Mouse (Mus musculus) kidney, postnatal 10 days (tissue): ENCODE measurements around the gene Gdpd5.
A peak's percentile ranks its signal among the peaks of the same experiment; 100 is the strongest.

ENCODE experiments used
- DNase-seq: peaks from one replicate; pipeline ENCODE4 v3.0.0; 2021; ENCODE audit warnings: mixed read lengths

Gene Gdpd5

DNA sequence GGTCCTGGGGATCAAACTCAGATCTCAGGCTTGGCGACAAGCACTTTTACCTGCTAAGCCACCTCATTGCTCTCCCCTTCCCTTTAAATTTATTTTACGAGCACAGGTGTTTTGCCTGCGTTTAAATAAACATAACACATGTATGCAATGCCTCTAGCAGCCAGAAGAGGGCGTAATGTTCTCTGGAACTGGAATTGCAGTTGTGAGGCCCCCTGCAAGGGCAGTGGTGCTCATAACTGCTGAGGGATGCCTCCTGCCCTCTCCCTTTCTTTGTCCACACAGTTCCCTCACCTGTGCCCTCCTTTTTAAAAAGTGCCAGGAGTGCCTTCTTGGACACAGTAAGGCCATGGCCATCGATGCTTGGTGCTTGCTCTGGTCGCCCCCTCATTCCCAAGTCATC lies 62.8 kb downstream of the Gdpd5 start:
- DNase-seq = no peak

DNA sequence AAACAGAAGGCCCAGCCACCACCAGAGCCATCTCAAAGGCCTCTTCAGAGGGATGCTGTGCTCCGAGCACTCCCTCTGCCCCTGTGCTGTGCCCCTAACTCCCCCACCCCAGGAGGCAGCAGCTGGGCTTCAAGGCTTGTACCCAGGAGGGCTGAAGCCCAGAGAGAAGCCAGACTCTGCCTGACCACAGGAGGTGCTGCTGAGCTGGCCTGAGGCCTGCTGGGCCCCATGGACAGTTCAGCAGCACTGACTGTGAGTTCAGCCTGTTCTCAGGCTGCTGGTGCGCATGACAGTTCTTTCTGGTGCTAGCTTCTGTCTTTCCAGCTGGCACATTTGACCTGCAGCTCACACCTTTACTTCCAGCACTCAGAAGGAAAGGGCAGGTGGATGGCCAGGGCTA lies 64.6 kb downstream of the Gdpd5 start:
- DNase-seq = no peak

DNA sequence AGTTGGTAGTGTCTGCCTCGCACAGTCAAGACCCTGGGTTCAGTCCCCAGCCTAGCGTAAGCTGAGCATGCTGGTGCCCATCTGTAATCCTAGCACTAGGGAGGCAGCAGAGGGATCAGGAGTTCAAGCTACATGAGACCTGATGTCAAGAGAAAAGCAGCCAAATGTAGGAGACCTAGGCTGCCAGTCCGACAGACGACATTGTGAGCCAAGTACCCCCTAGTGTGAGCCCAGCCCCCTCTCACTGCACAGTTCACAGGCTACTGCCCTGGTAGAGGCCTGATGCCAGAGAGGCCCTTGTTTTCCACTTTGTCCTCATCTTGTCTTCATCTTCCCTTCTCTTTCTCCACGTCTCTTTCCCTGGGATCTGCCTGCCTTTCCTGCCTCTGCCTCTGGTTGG lies 66.1 kb downstream of the Gdpd5 start:
- DNase-seq = no peak

GRCm38 (mm10) chr7:99448619-99449018 lies 67.4 kb downstream of the Gdpd5 start:
- DNase-seq = no peak

- no peak for DNase-seq
These were observed 67.8 kb downstream of the Gdpd5 start for GRCm38 (mm10) chr7:99449063-99449462.

DNA sequence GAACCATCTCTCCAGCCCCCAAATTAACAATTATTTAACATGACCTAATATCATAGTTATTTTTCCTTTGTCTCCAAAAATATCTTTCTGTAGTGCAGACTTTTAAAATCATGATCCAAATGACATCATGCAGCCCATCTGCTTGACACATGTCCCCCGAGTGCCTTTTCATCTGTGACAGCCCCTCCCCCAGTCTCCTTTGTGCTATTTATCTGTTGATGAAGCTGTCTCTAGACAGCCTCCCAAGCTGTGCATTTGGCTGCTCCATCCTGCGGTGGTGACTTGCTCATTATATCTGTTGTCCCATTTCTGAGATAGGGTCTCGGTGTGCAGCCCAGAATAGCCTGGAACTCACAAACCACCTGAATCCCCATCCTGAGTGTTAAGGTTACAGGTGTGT lies 68.5 kb downstream of the Gdpd5 start:
- DNase-seq = no peak

- DNase-seq = peak; percentile 81
These were observed 69.5 kb downstream of the Gdpd5 start for GRCm38 (mm10) chr7:99450703-99451102.

- DNase-seq = no peak
These were observed 71.6 kb downstream of the Gdpd5 start for GRCm38 (mm10) chr7:99452859-99453258.

GRCm38 (mm10) chr7:99454044-99454443 lies 72.8 kb downstream of the Gdpd5 start:
- DNase-seq = no peak

DNA sequence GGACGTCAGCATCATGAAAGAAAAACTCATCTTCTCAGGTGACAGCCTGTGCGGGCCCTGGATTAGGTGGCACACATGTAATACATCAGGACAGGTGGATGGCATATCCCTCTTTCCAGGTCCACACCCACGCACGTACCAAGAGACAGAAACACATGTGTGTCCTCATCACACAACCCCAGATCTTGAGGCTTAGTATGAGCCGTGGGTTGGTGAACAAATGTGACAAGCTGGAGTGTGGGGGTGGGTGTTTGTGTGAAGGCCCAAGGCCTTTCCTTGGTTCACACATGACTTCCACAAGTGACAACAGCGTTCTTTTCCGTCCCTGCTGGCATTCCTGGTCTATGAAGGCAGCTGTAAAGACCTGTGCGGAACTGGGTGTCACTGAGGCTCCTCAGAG lies 77.6 kb downstream of the Gdpd5 start:
- no peak for DNase-seq

DNA sequence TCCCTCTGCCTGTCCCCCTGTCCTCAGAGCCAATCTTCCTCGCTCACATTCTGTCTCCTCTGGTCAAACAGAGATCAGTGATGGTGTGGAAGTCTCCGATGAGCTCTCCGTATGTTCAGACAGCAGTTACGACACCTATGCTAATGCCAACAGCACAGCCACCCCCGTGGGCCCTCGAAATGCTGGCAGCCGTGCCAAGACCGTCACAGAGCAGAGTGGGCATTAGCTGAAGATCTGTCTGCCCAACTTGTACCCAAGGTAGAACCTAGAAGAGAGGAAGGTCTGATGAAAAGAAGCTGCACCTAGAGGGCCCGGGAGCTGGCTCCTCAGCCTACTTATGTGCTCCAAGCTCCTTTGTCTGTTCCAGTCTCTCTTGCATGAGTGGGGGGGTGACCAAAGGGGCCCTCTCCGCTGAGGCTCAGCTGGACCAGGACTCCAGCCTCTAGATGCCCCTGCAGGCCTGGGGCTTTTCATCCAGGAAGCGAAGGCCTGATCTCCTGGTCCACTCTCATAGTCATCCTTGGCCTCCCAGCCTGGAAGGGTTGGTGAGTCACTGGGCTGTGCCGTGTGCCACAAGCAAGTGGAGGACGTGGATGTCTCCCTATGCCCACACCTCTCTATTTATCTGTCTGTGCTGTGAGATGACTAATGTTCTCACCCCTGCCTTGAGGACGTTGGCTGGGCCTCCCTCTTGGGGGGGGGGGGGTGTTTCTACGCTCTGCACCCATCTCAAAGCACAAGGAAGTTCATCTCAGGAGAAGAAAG lies 78.9 kb downstream of the Gdpd5 start:
- no peak for DNase-seq

DNA sequence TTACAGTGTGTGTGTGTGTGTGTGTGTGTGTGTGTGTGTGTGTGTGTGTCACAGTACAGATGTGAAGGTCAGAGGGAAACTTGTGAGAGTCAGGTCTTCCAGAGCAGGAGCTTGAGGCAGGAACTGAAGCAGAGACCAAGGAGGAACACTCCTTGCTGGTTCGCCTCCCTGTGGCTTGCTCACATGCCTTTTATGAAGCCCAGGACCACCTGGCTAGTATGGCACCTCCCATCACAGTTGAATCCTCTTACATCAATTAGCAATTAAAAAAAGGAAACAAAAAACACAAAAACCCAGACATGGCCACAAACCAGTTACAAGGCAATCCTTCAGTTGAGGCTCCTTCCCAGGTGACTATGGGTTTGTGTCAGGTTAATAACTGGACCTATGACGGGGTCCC lies 81.9 kb downstream of the Gdpd5 start:
- no peak for DNase-seq

GRCm38 (mm10) chr7:99465811-99466210 lies 84.6 kb downstream of the Gdpd5 start, which contains the start of gene Klhl35:
TSS of gene Klhl35 (plus strand) at chr7:99466004.
- DNase-seq = peak; percentile 53

- peak; percentile 78 for DNase-seq
These were observed 86.7 kb downstream of the Gdpd5 start for GRCm38 (mm10) chr7:99467916-99468282.

GRCm38 (mm10) chr7:99468283-99469132 lies 87.3 kb downstream of the Gdpd5 start:
- peak; percentile 88 for DNase-seq

DNA sequence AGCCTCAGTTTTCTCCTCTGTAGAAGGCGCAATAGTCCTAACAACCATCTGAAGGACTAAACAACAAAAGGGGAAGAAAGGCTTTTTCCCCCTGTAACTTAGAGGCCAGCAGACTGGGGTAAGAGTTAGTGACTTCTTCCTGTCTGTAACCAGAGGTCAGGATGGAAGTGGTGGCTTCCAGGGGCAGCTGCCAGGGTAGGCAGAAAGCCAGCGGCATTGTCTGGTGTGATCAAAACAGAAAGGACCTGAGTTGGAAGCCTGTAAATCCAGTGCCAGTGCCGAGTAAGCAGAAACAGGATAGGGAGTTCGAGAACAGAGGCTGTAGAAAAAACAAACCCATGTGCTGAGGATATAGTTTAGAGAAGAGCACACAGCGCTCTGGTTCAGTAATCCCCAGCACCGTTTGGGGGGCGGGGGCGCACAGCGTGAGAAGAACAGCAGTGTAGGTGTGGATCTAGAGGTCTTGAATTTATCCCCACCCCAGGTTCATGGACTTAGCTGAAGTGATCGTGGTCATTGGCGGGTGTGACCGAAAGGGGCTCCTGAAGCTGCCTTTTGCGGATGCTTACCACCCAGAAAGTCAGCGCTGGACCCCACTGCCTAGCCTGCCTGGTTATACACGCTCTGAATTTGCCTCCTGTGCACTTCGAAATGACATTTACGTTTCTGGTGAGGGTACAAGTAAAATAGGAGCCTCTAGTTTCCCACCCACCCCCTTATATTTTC lies 88.6 kb downstream of the Gdpd5 start:
- DNase-seq = peak; percentile 71

GRCm38 (mm10) chr7:99471578-99471977 lies 90.4 kb downstream of the Gdpd5 start:
- peak; percentile 15 for DNase-seq

DNA sequence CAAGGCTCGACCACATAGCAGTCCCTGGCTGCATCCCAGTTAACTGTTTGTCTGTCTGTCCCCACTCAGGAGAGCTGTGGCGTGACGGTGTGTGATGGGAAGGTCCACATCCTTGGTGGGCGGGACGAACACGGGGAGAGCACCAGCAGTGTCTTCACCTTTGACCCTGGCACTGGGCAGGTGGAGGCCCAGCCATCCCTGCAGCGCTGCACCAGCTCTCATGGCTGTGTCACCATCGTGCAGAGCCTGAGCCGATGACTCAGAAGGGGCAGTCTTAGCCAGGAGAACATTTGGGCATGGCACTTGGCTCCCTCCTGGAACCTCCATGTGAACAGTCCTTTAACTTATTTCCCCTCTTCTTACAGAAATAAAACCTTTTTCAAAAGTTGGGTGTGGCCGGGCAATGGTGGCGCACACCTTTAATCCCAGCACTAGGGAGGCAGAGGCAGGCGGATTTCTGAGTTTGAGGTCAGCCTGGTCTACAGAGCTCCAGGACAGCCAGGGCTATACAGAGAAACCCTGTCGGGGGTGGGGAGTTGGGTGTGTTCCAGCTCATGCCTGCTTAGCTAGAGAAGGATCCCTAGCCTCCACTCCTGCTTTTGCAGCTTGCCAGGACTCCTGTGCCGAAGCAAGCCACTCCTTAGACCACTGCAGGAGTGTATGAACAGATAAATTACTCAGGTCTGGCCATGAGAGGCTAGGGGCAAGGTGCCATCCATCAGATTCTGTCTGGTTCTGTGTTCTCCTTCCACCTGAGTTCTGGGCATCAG lies 92.6 kb downstream of the Gdpd5 start:
- DNase-seq = peak; percentile 45

GRCm38 (mm10) chr7:99474836-99475561 lies 93.8 kb downstream of the Gdpd5 start:
- peak; percentile 56 for DNase-seq

DNA sequence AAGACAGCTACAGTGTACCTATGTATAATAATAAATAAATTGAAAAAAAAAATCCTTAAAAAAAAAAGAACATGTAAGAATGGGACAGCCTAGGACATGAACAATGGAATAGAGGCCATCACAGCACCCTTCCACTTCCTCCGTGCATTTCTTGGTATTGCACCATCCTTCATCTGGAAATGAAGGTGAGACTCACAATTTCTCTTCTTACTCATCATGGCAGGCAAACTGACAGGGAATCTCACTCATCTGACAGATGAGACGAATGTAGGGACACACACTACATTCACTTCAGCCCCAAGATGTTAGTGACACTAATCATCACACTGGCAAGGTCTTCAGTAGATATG lies 94.3 kb downstream of the Gdpd5 start:
- DNase-seq = no peak

- no peak for DNase-seq
These were observed 95.4 kb downstream of the Gdpd5 start for GRCm38 (mm10) chr7:99476558-99477114.

GRCm38 (mm10) chr7:99477235-99477634 lies 96.0 kb downstream of the Gdpd5 start:
- DNase-seq = no peak
